ENCODE assay signal across 8 mouse cellular contexts in genomic region chr3:38232111-38233076, GRCm38 (mm10).
A peak's percentile ranks its signal among the peaks of the same experiment; 100 is the strongest.
DNase-seq lines count a peak whose midpoint lies in the region; ATAC-seq and TF ChIP-seq lines count a peak whose summit lies in the region.

No protein-coding gene starts in this region.

- H3K4me2 ChIP-seq in embryonic facial prominence, embryonic 14.5 days (ENCODE audit: low read depth, low read length) = peak overlapping the region; percentile 3; the same call in 1 of the 2 replicates
- H3K4me2 ChIP-seq in heart, embryonic 13.5 days = peak overlapping the region; percentile 44
- H3K4me2 ChIP-seq in myocyte (ENCODE audit: low read depth) = peak overlapping the region; percentile 58

- H3K79me2 ChIP-seq in myocyte (ENCODE audit: control insufficient read depth, insufficient read depth) = no peaks in the 10 kb centered on the region

- H3K9ac ChIP-seq in embryonic facial prominence, embryonic 14.5 days (ENCODE audit: low read depth, low read length) = no peak overlapping the region
- H3K9ac ChIP-seq in heart, embryonic 13.5 days = no peak overlapping the region

- H3K4me1 ChIP-seq in embryonic facial prominence, embryonic 14.5 days (ENCODE audit: control insufficient read depth, insufficient read depth, low read length) = peaks cover 26% of the 10 kb centered on the region
- H3K4me1 ChIP-seq in heart, embryonic 13.5 days = peaks cover 47% of the 10 kb centered on the region

- peak; percentile 96 for DNase-seq in left cerebral cortex, postnatal 4 days
- no peak for DNase-seq in left cerebral cortex, adult 8-10 months (ENCODE audit: low spot score in 2 of 2)
- DNase-seq in embryonic facial prominence, embryonic 14.5 days (ENCODE audit: low spot score) = peak; percentile 94
- DNase-seq in kidney, postnatal 25 days = peak; percentile 60 to 67
- no peak for DNase-seq in c-Kit-positive CD71-positive TER-119-positive erythroid progenitor cells, embryonic 14.5 days (ENCODE audit: low spot score)
- DNase-seq in right cerebral cortex, postnatal 14 days = no peak

- intact Hi-C loops in left cerebral cortex, postnatal 4 days (cut with DNase I) = no loop called here

- peak; percentile 90 for ATAC-seq in embryonic facial prominence, embryonic 14.5 days (ENCODE audit: low read depth)
- ATAC-seq in heart, embryonic 13.5 days (ENCODE audit: extremely low read depth, insufficient number of reproducible peaks, low FRiP score, low TSS enrichment) = peak; percentile 79; the same call in 1 of the 2 replicates

- no peak for TF ChIP-seq POLR2A in myocyte (IDR thresholded peaks at IDR 0.05; ENCODE audit: insufficient read length, low read depth)

- no peaks in the 10 kb centered on the region for H3K9me3 ChIP-seq in embryonic facial prominence, embryonic 14.5 days (ENCODE audit: control insufficient read depth, low read length)
- H3K9me3 ChIP-seq in heart, embryonic 13.5 days = no peaks in the 10 kb centered on the region

- H3K27ac ChIP-seq in embryonic facial prominence, embryonic 14.5 days (replicated peaks; ENCODE audit: low read depth, low read length) = 0 out of 2 replicates have a peak overlapping the region, but pooled peaks have one; percentile 31
- H3K27ac ChIP-seq in heart, embryonic 13.5 days (replicated peaks) = peak overlapping the region; percentile 86

- no peaks in the 10 kb centered on the region for H3K27me3 ChIP-seq in embryonic facial prominence, embryonic 14.5 days (replicated peaks; ENCODE audit: control insufficient read depth, insufficient read depth, low read length)
- H3K27me3 ChIP-seq in heart, embryonic 13.5 days (replicated peaks) = no peaks in the 10 kb centered on the region
- H3K27me3 ChIP-seq in myocyte (ENCODE audit: control insufficient read depth, insufficient read depth, insufficient read length) = no peaks in the 10 kb centered on the region

- WGBS in embryonic facial prominence, embryonic 14.5 days = 35% methylated on average over 14 of the region's 15 CpGs
- 43% methylated on average over 15 of the region's 15 CpGs for WGBS in heart, embryonic 13.5 days

- H3K36me3 ChIP-seq in embryonic facial prominence, embryonic 14.5 days (ENCODE audit: control insufficient read depth, insufficient read depth, low read length) = no peaks in the 10 kb centered on the region
- no peaks in the 10 kb centered on the region for H3K36me3 ChIP-seq in heart, embryonic 13.5 days
- no peaks in the 10 kb centered on the region for H3K36me3 ChIP-seq in myocyte (ENCODE audit: control insufficient read depth, insufficient read depth)

- H3K4me3 ChIP-seq in embryonic facial prominence, embryonic 14.5 days (ENCODE audit: low read depth, low read length) = no peak overlapping the region
- peak overlapping the region; percentile 7; the same call in 1 of the 2 replicates for H3K4me3 ChIP-seq in heart, embryonic 13.5 days
- no peak overlapping the region for H3K4me3 ChIP-seq in myocyte

- no peak overlapping the region for H3ac ChIP-seq in myocyte (ENCODE audit: control insufficient read depth, insufficient read length)

TF ChIP-seq in myocyte, 11 proteins besides CTCF, POLR2A, EP300 and RAD21:
- TF ChIP-seq TCF12 (IDR thresholded peaks at IDR 0.05; ENCODE audit: insufficient read depth, poor library complexity, severe bottlenecking) (peak; percentile 94), E2F4 (IDR thresholded peaks at IDR 0.05; ENCODE audit: insufficient read depth) (no peak), MYOD1 (IDR thresholded peaks at IDR 0.05; ENCODE audit: control insufficient read depth in 1 of 3, insufficient read length in 2 of 3, low read depth in 2 of 3) (peak; percentile 66 to 82 (median 72)), SRF (IDR thresholded peaks at IDR 0.05; ENCODE audit: control insufficient read depth, insufficient read length, low read depth) (no peak), TCF3 (IDR thresholded peaks at IDR 0.05; ENCODE audit: insufficient read length, low read depth) (peak; percentile 64), USF1 (IDR thresholded peaks at IDR 0.05; ENCODE audit: low read depth) (no peak), MYOG (IDR thresholded peaks at IDR 0.05; ENCODE audit: control insufficient read depth in 1 of 3, insufficient read depth in 1 of 3, insufficient read length in 2 of 3, low read depth in 2 of 3) (peak; percentile 50 to 88 (median 83)), POLR2AphosphoS2 (IDR thresholded peaks at IDR 0.05; ENCODE audit: insufficient read length, low read depth) (no peak), CEBPB (IDR thresholded peaks at IDR 0.05; ENCODE audit: insufficient read depth, poor library complexity, severe bottlenecking) (no peak), REST (IDR thresholded peaks at IDR 0.05; ENCODE audit: insufficient read depth, insufficient read length) (no peak), MAX (IDR thresholded peaks at IDR 0.05; ENCODE audit: low read depth) (no peak)
TF ChIP-seq in myocyte: peak in this region for 4.

Comparison
In these comparisons a context has a peak if more than half of its experiments do, and no peak if none do; other contexts are left out.
1. DNase-seq: peak in left cerebral cortex, postnatal 4 days (single experiment), embryonic facial prominence, embryonic 14.5 days (single experiment) and kidney, postnatal 25 days (2 of 2); none in left cerebral cortex, adult 8-10 months (0 of 2), c-Kit-positive CD71-positive TER-119-positive erythroid progenitor cells, embryonic 14.5 days (single experiment) and right cerebral cortex, postnatal 14 days (single experiment).
2. H3K4me2 ChIP-seq: peak in every context shown above with its lines; median percentile 58 in myocyte; 44 in heart, embryonic 13.5 days; 3 in embryonic facial prominence, embryonic 14.5 days.